Mouse (Mus musculus) midbrain, embryonic 12.5 days (tissue): Measurements from ENCODE around the gene Apoc4. TPM values are rescaled to one million over a fixed set of nuclear protein-coding genes. Genes with fewer than 3 reads are reported as not detected.

Experiments used
- ATAC-seq: fragments of 200-750 bp; cut with Nextera tagmentation; 2 replicates; pipeline ENCODE4 v1.8.0; 2017; ENCODE audit warnings: low read depth, moderate TSS enrichment, moderate library complexity; ENCODE audit not compliant: low FRiP score
- H3K27ac ChIP-seq: fragments of 300-500 bp; sonication (generic); replicated peaks from 2 replicates; pipeline ENCODE4 v1.5.1; 2016; ENCODE audit warnings: mild to moderate bottlenecking
- H3K27me3 ChIP-seq: fragments of 300-500 bp; sonication (generic); 2 replicates; pipeline ENCODE4 v1.6.1; 2016; ENCODE audit warnings: mild to moderate bottlenecking
- H3K36me3 ChIP-seq: fragments of 300-500 bp; sonication (generic); 2 replicates; pipeline ENCODE4 v1.6.1; 2016
- H3K4me1 ChIP-seq: fragments of 300-500 bp; sonication (generic); 2 replicates; pipeline ENCODE4 v1.6.1; 2016
- H3K4me2 ChIP-seq: fragments of 300-500 bp; sonication (generic); replicated peaks from 2 replicates; pipeline ENCODE4 v1.6.1; 2016; ENCODE audit warnings: mild to moderate bottlenecking, moderate library complexity
- H3K4me3 ChIP-seq: fragments of 300-500 bp; sonication (generic); 2 replicates; pipeline ENCODE4 v1.5.1; 2016; ENCODE audit warnings: mild to moderate bottlenecking
- H3K9ac ChIP-seq: fragments of 300-500 bp; sonication (generic); replicated peaks from 2 replicates; pipeline ENCODE4 v1.6.1; 2016; ENCODE audit warnings: mild to moderate bottlenecking, moderate library complexity
- H3K9me3 ChIP-seq: fragments of 300-500 bp; sonication (generic); 2 replicates; pipeline ENCODE4 v1.6.1; 2016; ENCODE audit warnings: mild to moderate bottlenecking
- WGBS: fragments of 180-500 bp; shearing (Covaris S2); methylation state at CpG from one replicate; pipeline ENCODE4 v1.1.7; 2016; 5-methylcytosine and 5-hydroxymethylcytosine counted together
- polyA plus RNA-seq: library from polyadenylated mRNA; unstranded; fragments of >200 nt; fragmentation: Nextera tagmentation; extraction: Ambion mirVana; gene quantifications from 2 replicates; pipeline ENCODE4 v1.2.1, GENCODE M21; 2016

Apoc4 gene
- 0.08 TPM in 1 of 2 replicates, not detected in the other for polyA plus RNA-seq

DNA sequence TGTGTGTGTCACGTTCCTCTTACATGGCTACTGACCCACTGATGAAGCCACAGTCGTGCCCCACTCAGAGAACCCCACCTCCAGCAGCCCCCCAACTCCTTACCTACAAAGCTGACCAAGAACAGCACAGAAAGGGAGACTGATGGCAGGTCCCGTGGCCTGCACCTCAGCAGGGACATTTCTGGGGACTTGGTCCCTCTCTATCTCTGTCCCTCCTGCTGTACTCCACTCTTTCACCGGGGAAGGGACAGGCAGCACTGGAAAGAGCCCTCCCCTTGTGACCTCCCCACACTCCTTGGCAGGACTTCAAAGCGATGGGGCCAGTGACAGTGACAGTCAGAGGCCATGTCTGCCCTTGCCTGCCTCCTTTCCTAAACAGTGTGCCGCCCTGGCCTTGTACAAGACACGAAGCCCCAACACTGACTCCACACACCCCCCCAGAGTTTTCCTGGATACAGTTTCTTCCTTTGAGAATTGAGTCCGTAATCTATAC, at the start of gene Apoc4, which contains the start of gene Gm44805:
Gene Apoc4, minus strand, starts transcription at position 278 of the 493 bp plus-strand sequence.
Gene Gm44805, minus strand, starts transcription at position 222 of the 493 bp plus-strand sequence.
- no peak within 1 kb of the TSS for H3K4me3 ChIP-seq
- H3K4me1 ChIP-seq = no peaks in the 10 kb centered on the region
- H3K27ac ChIP-seq = no peak within 1 kb of the TSS
- H3K9me3 ChIP-seq = no peaks in the 10 kb centered on the region
- no peaks in the 10 kb centered on the region for H3K27me3 ChIP-seq
- no peak within 1 kb of the TSS for H3K9ac ChIP-seq
- no peaks in the 10 kb centered on the region for H3K36me3 ChIP-seq
- H3K4me2 ChIP-seq = no peak within 1 kb of the TSS
- 61% methylated on average over 8 of the region's 8 CpGs for WGBS
- no peak for ATAC-seq

GRCm38 (mm10) chr7:19726541-19726940, 45.3 kb upstream of the Apoc4 start:
- Histone ChIP-seq H3K27me3 (no peaks in the 10 kb centered on the region), H3K9me3 (peaks cover under 1% of the 10 kb centered on the region), H3K4me1 (no peaks in the 10 kb centered on the region), H3K4me3 (no peak overlapping the region), H3K9ac (no peak overlapping the region), H3K27ac (no peak overlapping the region), H3K4me2 (no peak overlapping the region), H3K36me3 (peaks cover 85% of the 10 kb centered on the region)
- 92% methylated on average over 4 of the region's 4 CpGs for WGBS
- ATAC-seq = no peak

DNA sequence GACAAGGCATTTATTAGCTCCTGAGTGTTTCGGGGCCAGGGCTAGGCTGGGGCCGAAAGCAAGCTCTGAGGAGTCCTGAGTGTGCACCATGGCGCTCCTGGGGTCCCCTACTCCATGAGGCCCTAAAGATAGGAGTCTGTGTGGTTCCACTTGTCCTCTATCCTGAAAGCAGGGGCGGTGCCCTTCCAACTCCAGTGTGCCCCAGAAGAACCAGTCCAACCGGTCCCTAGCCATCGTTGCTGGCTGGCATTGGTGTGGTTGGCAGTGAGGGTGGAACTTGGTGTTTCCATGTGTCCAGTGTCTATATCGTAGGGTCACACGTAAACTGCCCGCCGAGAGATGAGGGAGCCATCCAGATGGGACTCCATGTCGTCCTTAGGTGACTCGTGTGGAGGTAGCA, 42.9 kb upstream of the Apoc4 start:
- no peak overlapping the region for H3K4me3 ChIP-seq
- no peak for ATAC-seq
- H3K9ac ChIP-seq = no peak overlapping the region
- H3K27me3 ChIP-seq = no peaks in the 10 kb centered on the region
- peaks cover 74% of the 10 kb centered on the region for H3K36me3 ChIP-seq
- 95% methylated on average over 12 of the region's 12 CpGs for WGBS
- no peak overlapping the region for H3K4me2 ChIP-seq
- no peak overlapping the region for H3K27ac ChIP-seq
- peaks cover 13% of the 10 kb centered on the region for H3K9me3 ChIP-seq
- H3K4me1 ChIP-seq = no peaks in the 10 kb centered on the region

GRCm38 (mm10) chr7:19722754-19723195, 41.5 kb upstream of the Apoc4 start:
- H3K27ac ChIP-seq = no peak overlapping the region
- no peak overlapping the region for H3K4me2 ChIP-seq
- H3K4me1 ChIP-seq = no peaks in the 10 kb centered on the region
- H3K9ac ChIP-seq = no peak overlapping the region
- no peak for ATAC-seq
- peaks cover 60% of the 10 kb centered on the region for H3K36me3 ChIP-seq
- no peaks in the 10 kb centered on the region for H3K27me3 ChIP-seq
- no peak overlapping the region for H3K4me3 ChIP-seq
- H3K9me3 ChIP-seq = peaks cover 13% of the 10 kb centered on the region
- WGBS = 96% methylated on average over 6 of the region's 6 CpGs

DNA sequence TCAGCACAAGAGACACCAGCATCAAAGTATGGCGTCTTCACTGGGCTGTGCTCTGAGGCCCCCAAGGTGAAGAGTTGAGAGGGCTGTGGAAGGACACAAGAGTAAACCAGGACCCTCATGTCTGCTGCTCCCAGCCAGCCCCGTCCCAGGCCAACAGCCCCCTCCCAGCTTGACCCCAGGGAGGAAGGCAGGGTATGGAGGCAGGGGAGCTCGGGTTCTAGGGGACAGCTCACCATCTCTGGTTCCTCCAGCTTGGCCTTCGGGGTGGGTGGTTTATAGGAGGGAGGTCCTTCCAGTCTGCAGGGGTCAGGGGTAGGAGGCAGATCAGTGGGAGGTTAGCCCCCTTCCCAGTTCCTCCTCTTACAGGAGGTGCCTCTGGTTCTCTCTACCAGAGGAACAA, 37.9 kb upstream of the Apoc4 start:
- peaks cover 35% of the 10 kb centered on the region for H3K36me3 ChIP-seq
- H3K9me3 ChIP-seq = peaks cover 13% of the 10 kb centered on the region
- no peak for ATAC-seq
- no peaks in the 10 kb centered on the region for H3K27me3 ChIP-seq
- H3K4me2 ChIP-seq = no peak overlapping the region
- no peak overlapping the region for H3K27ac ChIP-seq
- no peak overlapping the region for H3K9ac ChIP-seq
- 91% methylated on average over 4 of the region's 4 CpGs for WGBS
- H3K4me3 ChIP-seq = no peak overlapping the region
- H3K4me1 ChIP-seq = peaks cover 14% of the 10 kb centered on the region

DNA sequence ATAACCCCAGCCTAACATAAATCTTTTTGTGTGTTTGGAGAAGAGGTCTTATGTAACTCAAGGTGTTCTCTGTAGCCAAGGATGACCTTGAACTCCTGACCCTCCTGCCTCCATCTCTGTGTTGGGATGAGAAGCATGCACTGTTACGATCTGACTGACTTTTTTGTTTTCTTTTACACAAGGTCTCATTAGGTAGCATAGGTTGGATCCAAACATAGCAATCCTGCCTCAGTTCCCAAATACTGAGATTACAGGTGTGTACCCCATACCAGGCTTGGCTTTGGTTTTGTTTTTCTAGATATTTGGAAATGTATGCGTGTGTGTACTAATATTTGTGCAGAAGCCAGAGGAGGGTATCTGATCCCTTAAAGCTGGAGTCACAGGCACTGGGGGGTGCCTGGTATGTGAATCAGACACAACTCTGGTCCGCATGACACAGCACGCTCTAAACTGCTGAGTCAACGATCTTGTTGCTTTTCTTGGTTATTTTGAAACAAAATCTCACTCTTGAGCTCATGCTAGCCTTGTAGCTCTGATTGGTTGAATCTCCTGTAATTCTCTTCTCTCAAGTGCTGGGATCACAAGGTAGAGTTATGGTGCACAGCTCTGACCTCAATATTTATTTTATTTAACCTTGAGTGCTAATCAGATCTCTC, 37.1 kb upstream of the Apoc4 start:
- Histone ChIP-seq H3K4me1 (peaks cover 22% of the 10 kb centered on the region), H3K27ac (no peak overlapping the region), H3K4me2 (no peak overlapping the region), H3K36me3 (peaks cover 32% of the 10 kb centered on the region), H3K9ac (no peak overlapping the region), H3K27me3 (no peaks in the 10 kb centered on the region), H3K9me3 (peaks cover 13% of the 10 kb centered on the region), H3K4me3 (no peak overlapping the region)
- no peak for ATAC-seq
- 92% methylated on average over 5 of the region's 5 CpGs for WGBS

GRCm38 (mm10) chr7:19717346-19717745, 36.1 kb upstream of the Apoc4 start:
- ATAC-seq = no peak
- H3K4me3 ChIP-seq = no peak overlapping the region
- 90% methylated on average over 4 of the region's 4 CpGs for WGBS
- peaks cover 25% of the 10 kb centered on the region for H3K4me1 ChIP-seq
- H3K9me3 ChIP-seq = peaks cover 13% of the 10 kb centered on the region
- no peak overlapping the region for H3K9ac ChIP-seq
- peaks cover 31% of the 10 kb centered on the region for H3K36me3 ChIP-seq
- H3K27me3 ChIP-seq = no peaks in the 10 kb centered on the region
- no peak overlapping the region for H3K4me2 ChIP-seq
- no peak overlapping the region for H3K27ac ChIP-seq

GRCm38 (mm10) chr7:19716822-19717221, 35.5 kb upstream of the Apoc4 start:
- H3K27ac ChIP-seq = peak overlapping the region; percentile 80
- no peaks in the 10 kb centered on the region for H3K27me3 ChIP-seq
- WGBS = 82% methylated on average over 2 of the region's 2 CpGs

GRCm38 (mm10) chr7:19716055-19716682, 34.9 kb upstream of the Apoc4 start:
- Histone ChIP-seq H3K27ac (peak overlapping the region; percentile 80), H3K36me3 (peaks cover 39% of the 10 kb centered on the region), H3K9ac (peak overlapping the region; percentile 43), H3K4me1 (peaks cover 25% of the 10 kb centered on the region), H3K4me3 (peak overlapping the region; percentile 30), H3K9me3 (peaks cover 9% of the 10 kb centered on the region), H3K27me3 (no peaks in the 10 kb centered on the region), H3K4me2 (peak overlapping the region; percentile 48)
- no peak for ATAC-seq
- WGBS = 7% methylated on average over 18 of the region's 18 CpGs

More at GRCm38 (mm10) chr7:19716822-19717221, 35.5 kb upstream of the Apoc4 start:
- peaks cover 25% of the 10 kb centered on the region for H3K4me1 ChIP-seq
- no peak for ATAC-seq
- H3K4me3 ChIP-seq = 0 out of 2 replicates have a peak overlapping the region, but pooled peaks have one; percentile 30
- peaks cover 13% of the 10 kb centered on the region for H3K9me3 ChIP-seq
- H3K36me3 ChIP-seq = peaks cover 37% of the 10 kb centered on the region
- H3K4me2 ChIP-seq = peak overlapping the region; percentile 48
- H3K9ac ChIP-seq = peak overlapping the region; percentile 43; the same call in 1 of the 2 replicates

GRCm38 (mm10) chr7:19715239-19716054, 34.2 kb upstream of the Apoc4 start, which contains the start of gene Tomm40:
Gene Tomm40 (minus strand): TSS chr7:19715438.
- Histone ChIP-seq H3K4me1 (peaks cover 25% of the 10 kb centered on the region), H3K36me3 (peaks cover 40% of the 10 kb centered on the region), H3K9ac (peak within 1 kb of the TSS; percentile 95), H3K27me3 (no peaks in the 10 kb centered on the region), H3K9me3 (peaks cover 1% of the 10 kb centered on the region; the same call in 1 of the 2 replicates), H3K4me3 (peak within 1 kb of the TSS; percentile 99), H3K4me2 (peak within 1 kb of the TSS; percentile 99), H3K27ac (peak within 1 kb of the TSS; percentile 80)
- WGBS = under 1% methylated on average over 59 of the region's 59 CpGs
- peak; percentile 99 for ATAC-seq

GRCm38 (mm10) chr7:19714836-19715235, 33.6 kb upstream of the Apoc4 start:
- peak overlapping the region; percentile 68 for H3K27ac ChIP-seq
- no peak for ATAC-seq
- H3K4me1 ChIP-seq = peaks cover 25% of the 10 kb centered on the region
- no peaks in the 10 kb centered on the region for H3K9me3 ChIP-seq
- peaks cover 44% of the 10 kb centered on the region for H3K36me3 ChIP-seq
- H3K27me3 ChIP-seq = no peaks in the 10 kb centered on the region
- H3K9ac ChIP-seq = peak overlapping the region; percentile 95
- WGBS = under 1% methylated on average over 39 of the region's 39 CpGs
- peak overlapping the region; percentile 99 for H3K4me2 ChIP-seq
- peak overlapping the region; percentile 99 for H3K4me3 ChIP-seq
